Mouse (Mus musculus) heart, embryonic 10.5 days (tissue): ENCODE results near the gene Psmg3. TPM values are rescaled to one million over a fixed set of nuclear protein-coding genes. Genes with fewer than 3 reads are reported as not detected.

Experiments
- DNase-seq: peaks from one replicate; pipeline ENCODE4 v3.0.0-alpha.2; 2017; ENCODE audit warnings: low spot score
- H3K27ac ChIP-seq: fragments of 300-500 bp; sonication (generic); 2 replicates; pipeline ENCODE4 v1.5.1; 2016; ENCODE audit warnings: mild to moderate bottlenecking
- H3K27me3 ChIP-seq: fragments of 300-500 bp; sonication (generic); 2 replicates; pipeline ENCODE4 v1.6.1; 2016; ENCODE audit warnings: mild to moderate bottlenecking; ENCODE audit not compliant: poor library complexity, insufficient read depth, severe bottlenecking
- H3K36me3 ChIP-seq: fragments of 300-500 bp; sonication (generic); 2 replicates; pipeline ENCODE4 v1.6.1; 2016; ENCODE audit warnings: mild to moderate bottlenecking, moderate library complexity
- H3K4me1 ChIP-seq: fragments of 300-500 bp; sonication (generic); 2 replicates; pipeline ENCODE4 v1.6.1; 2016; ENCODE audit warnings: mild to moderate bottlenecking
- H3K4me3 ChIP-seq: fragments of 300-500 bp; sonication (generic); 2 replicates; pipeline ENCODE4 v1.5.1; 2016; ENCODE audit warnings: mild to moderate bottlenecking, moderate library complexity
- H3K9me3 ChIP-seq: fragments of 300-500 bp; sonication (generic); 2 replicates; pipeline ENCODE4 v1.6.1; 2016; ENCODE audit warnings: mild to moderate bottlenecking, moderate library complexity
- WGBS: fragments of 180-500 bp; shearing (Covaris S2); methylation state at CpG from one replicate; pipeline ENCODE4 v1.1.7; 2016; 5-methylcytosine and 5-hydroxymethylcytosine counted together
- polyA plus RNA-seq: library from polyadenylated mRNA; unstranded; fragments of >200 nt; fragmentation: Nextera tagmentation; extraction: Ambion mirVana; gene quantifications from 2 replicates; pipeline ENCODE4 v1.2.1, GENCODE M21; 2016

Psmg3 gene
- polyA plus RNA-seq, 1 experiment from 2014 or later = 76.5 TPM

GRCm38 (mm10) chr5:139781406-139781805, 45.3 kb downstream of the Psmg3 start:
- Histone ChIP-seq H3K27ac (no peak overlapping the region), H3K36me3 (no peaks in the 10 kb centered on the region), H3K27me3 (no peaks in the 10 kb centered on the region), H3K4me1 (no peaks in the 10 kb centered on the region), H3K9me3 (no peaks in the 10 kb centered on the region), H3K4me3 (no peak overlapping the region)
- 76% methylated on average over 8 of the region's 8 CpGs for WGBS
- DNase-seq = no peak

- no peak for DNase-seq
- peaks cover 13% of the 10 kb centered on the region for H3K4me1 ChIP-seq
- no peaks in the 10 kb centered on the region for H3K27me3 ChIP-seq
- H3K9me3 ChIP-seq = no peaks in the 10 kb centered on the region
- H3K36me3 ChIP-seq = peaks cover 23% of the 10 kb centered on the region
- H3K4me3 ChIP-seq = no peak overlapping the region
- WGBS = 75% methylated on average over 5 of the region's 5 CpGs
- H3K27ac ChIP-seq = 0 out of 2 replicates have a peak overlapping the region, but pooled peaks have one; percentile 25
Observed at GRCm38 (mm10) chr5:139776966-139777365, 49.7 kb downstream of the Psmg3 start.

DNA sequence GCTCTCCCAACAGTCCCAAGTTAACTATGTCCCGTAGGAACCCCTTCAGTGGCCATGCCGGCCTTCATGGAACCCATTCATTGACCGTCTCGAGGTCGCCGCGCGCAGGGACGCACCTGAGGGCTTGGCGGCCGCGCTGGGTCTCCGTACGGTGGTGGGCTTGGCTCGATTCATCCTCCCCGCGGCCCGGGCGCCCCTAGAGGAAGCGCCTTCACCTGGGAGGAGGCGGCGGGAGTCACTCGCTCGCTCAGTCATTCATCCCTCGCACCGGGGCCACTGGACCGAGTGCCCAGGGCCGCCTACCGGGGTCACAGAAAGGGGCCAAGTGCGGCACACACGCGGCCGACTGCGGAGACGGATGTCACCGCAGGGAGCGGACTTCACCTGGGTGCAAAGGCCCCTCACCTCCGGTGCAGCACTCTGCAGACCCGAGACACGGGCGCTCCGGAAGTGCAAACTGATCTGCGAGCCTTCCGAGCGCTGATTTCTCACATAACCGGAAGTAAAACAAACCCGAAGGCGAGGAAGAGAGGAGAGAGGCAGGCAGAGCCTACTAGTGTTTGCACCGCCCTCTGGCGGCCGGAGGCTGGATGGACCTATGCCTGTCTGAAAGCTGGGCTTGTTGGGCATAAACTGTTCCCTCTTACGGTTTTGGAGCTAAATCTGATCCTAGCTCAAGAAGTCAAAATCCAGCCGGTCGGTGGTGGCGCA, 51.3 kb downstream of the Psmg3 start, which contains the start of gene Ints1:
Gene Ints1, minus strand, starts transcription at position 459 of the 711 bp plus-strand sequence.
- Histone ChIP-seq H3K36me3 (peaks cover 38% of the 10 kb centered on the region), H3K27me3 (no peaks in the 10 kb centered on the region), H3K27ac (peak within 1 kb of the TSS; percentile 86), H3K4me3 (peak within 1 kb of the TSS; percentile 99), H3K9me3 (no peaks in the 10 kb centered on the region), H3K4me1 (peaks cover 13% of the 10 kb centered on the region)
- peak; percentile 98 for DNase-seq
- under 1% methylated on average over 55 of the region's 55 CpGs for WGBS

Other genes starting within 250 kb of the Psmg3 start
- gene Micall2, start 90.5 kb downstream of the Psmg3 start, polyA plus RNA-seq = 4.1 and 5.7 TPM in 2 replicates
- 30.3 and 31.3 TPM in 2 replicates for gene Ints1, start 51.2 kb downstream of the Psmg3 start, polyA plus RNA-seq
- gene Mafk, start 35.4 kb downstream of the Psmg3 start, polyA plus RNA-seq = 20.7 and 25.1 TPM in 2 replicates
- 2.8 and 3.6 TPM in 2 replicates for gene Tmem184a, start 7.0 kb downstream of the Psmg3 start, polyA plus RNA-seq
- not detected in 2 replicates for gene Gm26938, start 478 bp downstream of the Psmg3 start, polyA plus RNA-seq
- gene Elfn1, start 81.1 kb upstream of the Psmg3 start, polyA plus RNA-seq = 0.73 TPM in 1 of 2 replicates, not detected in the other